Mouse (Mus musculus): Measurements from ENCODE around the gene Siva1. TPM values are rescaled to one million over a fixed set of nuclear protein-coding genes. Genes with fewer than 3 reads are reported as not detected.
A peak's percentile ranks its signal among the peaks of the same experiment; 100 is the strongest.

Gene Siva1
- total RNA-seq, 1 experiment = 301 TPM

DNA sequence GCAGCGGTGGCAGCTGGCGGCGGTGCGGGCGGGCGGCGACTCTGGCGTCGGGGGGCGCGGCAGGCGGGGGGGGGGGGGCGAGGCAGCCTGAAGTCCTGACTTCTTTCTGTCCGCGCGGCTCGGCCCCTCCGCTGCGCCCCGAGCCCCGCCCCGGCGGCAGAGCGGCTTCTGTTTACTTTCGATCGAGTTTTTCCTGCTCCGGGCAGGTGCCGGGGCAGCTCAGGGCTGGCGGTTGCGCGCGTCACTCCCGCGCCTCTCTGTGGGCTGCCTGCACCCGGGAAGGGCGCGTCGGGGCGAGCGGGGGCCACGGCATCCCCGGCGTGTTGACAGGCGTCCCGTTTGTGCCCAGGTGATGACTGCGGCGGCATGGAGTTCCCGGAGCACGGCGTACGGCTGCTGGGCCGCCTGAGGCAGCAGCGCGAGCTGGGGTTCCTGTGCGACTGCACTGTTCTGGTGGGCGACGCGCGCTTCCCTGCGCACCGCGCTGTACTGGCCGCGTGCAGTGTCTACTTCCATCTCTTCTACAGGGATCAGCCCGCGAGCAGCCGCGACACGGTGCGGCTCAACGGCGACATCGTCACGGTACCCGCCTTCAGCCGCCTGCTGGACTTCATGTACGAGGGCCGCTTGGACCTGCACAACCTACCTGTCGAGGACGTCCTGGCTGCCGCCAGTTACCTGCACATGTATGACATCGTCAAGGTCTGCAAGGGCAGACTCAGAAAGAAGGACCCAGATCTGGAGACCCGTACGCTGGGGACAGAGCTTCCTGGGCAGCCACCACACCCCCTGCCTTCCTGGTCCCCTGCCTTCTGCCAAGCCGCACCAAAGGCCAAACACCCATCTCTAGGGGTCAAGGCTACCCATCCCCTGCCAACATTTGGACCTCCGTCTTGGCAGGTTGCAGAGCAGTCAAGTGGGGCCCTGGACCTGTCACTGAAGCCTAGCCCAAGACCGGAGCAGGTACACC is 34.8 kb downstream of the Siva1 start:
- in situ Hi-C loops (cut with MboI; ENCODE audit: low sequenced_read_pairs in 2 of 2, unreplicated experiment in 2 of 2) = no loop called here
- TF ChIP-seq MAFK (IDR thresholded peaks at IDR 0.05; ENCODE audit: insufficient read depth, low read depth, low read length) = no peak
- TF ChIP-seq ZC3H11A (IDR thresholded peaks at IDR 0.05; ENCODE audit: borderline replicate concordance, low read depth, low read length) = no peak
- TF ChIP-seq CHD2 (IDR thresholded peaks at IDR 0.05; ENCODE audit: low read depth, low read length) = no peak
- TF ChIP-seq ZNF384 (IDR thresholded peaks at IDR 0.05; ENCODE audit: low read depth, low read length) = no peak
- TF ChIP-seq HCFC1 (IDR thresholded peaks at IDR 0.05; ENCODE audit: borderline replicate concordance, insufficient read depth, low read length) = no peak
- no peak overlapping the region for H3K27ac ChIP-seq (ENCODE audit: insufficient read depth, low read depth, low read length, poor library complexity, severe bottlenecking)
- peak overlapping the region; percentile 80 for H3K9ac ChIP-seq (ENCODE audit: insufficient read depth, low read depth, low read length, poor library complexity, severe bottlenecking)
- H3K36me3 ChIP-seq (ENCODE audit: control insufficient read depth, insufficient read depth, low read length, poor library complexity, severe bottlenecking) = no peaks in the 10 kb centered on the region
- peak overlapping the region; percentile 70 to 90 for H3K4me3 ChIP-seq (ENCODE audit: insufficient read depth in 1 of 2, low read depth in 1 of 2, low read length in 2 of 2, poor library complexity in 1 of 2, severe bottlenecking in 1 of 2)
- no peaks in the 10 kb centered on the region for H3K9me3 ChIP-seq (ENCODE audit: control insufficient read depth, insufficient read depth, low read depth, low read length)
- no peak for DNase-seq (ENCODE audit: low read depth, low spot score)
- H3K4me1 ChIP-seq (ENCODE audit: control insufficient read depth in 2 of 2, insufficient read depth in 2 of 2, low read length in 2 of 2, poor library complexity in 1 of 2) = peaks cover 0 to 11% of the 10 kb centered on the region in 2 experiments; a peak in 2 of 4 replicates

DNA sequence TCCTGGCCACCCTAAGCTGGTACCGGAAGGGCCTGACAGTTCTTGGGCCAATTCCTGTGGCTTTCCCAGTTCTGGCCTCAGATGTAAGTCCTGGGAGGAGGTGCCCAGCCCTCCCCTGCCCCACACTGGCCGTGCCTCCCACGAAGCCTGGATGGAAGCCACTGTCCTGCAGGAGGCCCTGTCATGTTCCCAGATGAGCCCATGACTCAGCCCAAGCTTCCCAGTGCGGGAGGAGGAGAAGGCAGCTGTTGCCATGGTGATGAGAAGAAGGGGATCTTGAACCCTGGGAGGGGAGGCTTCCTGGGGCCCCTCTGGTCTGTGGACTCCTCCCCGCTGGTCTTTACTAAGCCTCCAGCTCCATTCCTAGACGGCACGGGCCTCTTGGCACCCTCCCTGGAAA is 38.9 kb downstream of the Siva1 start:
- H3K4me1 ChIP-seq (ENCODE audit: control insufficient read depth in 2 of 2, insufficient read depth in 2 of 2, low read length in 2 of 2, poor library complexity in 1 of 2) = peaks cover 0 to 2% of the 10 kb centered on the region in 2 experiments; a peak in 1 of 4 replicates
- H3K27ac ChIP-seq (ENCODE audit: insufficient read depth, low read depth, low read length, poor library complexity, severe bottlenecking) = no peak overlapping the region
- in situ Hi-C loops (cut with MboI; ENCODE audit: low sequenced_read_pairs in 2 of 2, unreplicated experiment in 2 of 2) = no loop called here
- no peak for DNase-seq (ENCODE audit: low read depth, low spot score)
- H3K4me3 ChIP-seq (ENCODE audit: insufficient read depth in 1 of 2, low read depth in 1 of 2, low read length in 2 of 2, poor library complexity in 1 of 2, severe bottlenecking in 1 of 2) = no peak overlapping the region
- H3K36me3 ChIP-seq (ENCODE audit: control insufficient read depth, insufficient read depth, low read length, poor library complexity, severe bottlenecking) = no peaks in the 10 kb centered on the region
- H3K9me3 ChIP-seq (ENCODE audit: control insufficient read depth, insufficient read depth, low read depth, low read length) = no peaks in the 10 kb centered on the region
- TF ChIP-seq ZNF384 (IDR thresholded peaks at IDR 0.05; ENCODE audit: low read depth, low read length) = no peak
- TF ChIP-seq ZC3H11A (IDR thresholded peaks at IDR 0.05; ENCODE audit: borderline replicate concordance, low read depth, low read length) = no peak
- TF ChIP-seq MAFK (IDR thresholded peaks at IDR 0.05; ENCODE audit: insufficient read depth, low read depth, low read length) = no peak
- no peak for TF ChIP-seq CHD2 (IDR thresholded peaks at IDR 0.05; ENCODE audit: low read depth, low read length)
- TF ChIP-seq HCFC1 (IDR thresholded peaks at IDR 0.05; ENCODE audit: borderline replicate concordance, insufficient read depth, low read length) = no peak
- no peak overlapping the region for H3K9ac ChIP-seq (ENCODE audit: insufficient read depth, low read depth, low read length, poor library complexity, severe bottlenecking)

DNA sequence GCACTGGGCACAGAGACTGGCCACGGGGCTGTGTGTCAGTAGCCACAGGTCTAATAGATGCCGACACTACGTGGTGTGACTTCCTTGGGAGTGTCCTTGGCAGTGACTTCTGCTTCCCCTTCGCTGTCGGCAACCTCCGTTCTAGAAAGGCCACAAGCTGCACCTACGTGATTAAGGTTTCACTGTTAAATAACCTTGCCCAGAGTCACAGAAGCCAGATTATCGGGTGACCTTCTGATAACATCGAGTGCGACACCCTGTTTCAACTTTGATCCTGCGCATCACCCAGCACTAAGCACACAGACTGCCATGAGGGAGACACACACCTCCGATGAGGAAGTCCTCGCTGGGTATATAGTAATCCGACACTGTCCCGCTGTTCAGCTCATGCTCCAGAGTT is 44.0 kb downstream of the Siva1 start:
- in situ Hi-C loops (cut with MboI; ENCODE audit: low sequenced_read_pairs in 2 of 2, unreplicated experiment in 2 of 2) = no loop called here
- Histone ChIP-seq H3K27ac (ENCODE audit: insufficient read depth, low read depth, low read length, poor library complexity, severe bottlenecking) (no peak overlapping the region), H3K9me3 (ENCODE audit: control insufficient read depth, insufficient read depth, low read depth, low read length) (no peaks in the 10 kb centered on the region), H3K9ac (ENCODE audit: insufficient read depth, low read depth, low read length, poor library complexity, severe bottlenecking) (no peak overlapping the region), H3K4me1 (ENCODE audit: control insufficient read depth in 2 of 2, insufficient read depth in 2 of 2, low read length in 2 of 2, poor library complexity in 1 of 2) (no peaks in the 10 kb centered on the region), H3K36me3 (ENCODE audit: control insufficient read depth, insufficient read depth, low read length, poor library complexity, severe bottlenecking) (no peaks in the 10 kb centered on the region), H3K4me3 (ENCODE audit: insufficient read depth in 1 of 2, low read depth in 1 of 2, low read length in 2 of 2, poor library complexity in 1 of 2, severe bottlenecking in 1 of 2) (no peak overlapping the region)
- DNase-seq (ENCODE audit: low read depth, low spot score) = no peak
- TF ChIP-seq CHD2 (IDR thresholded peaks at IDR 0.05; ENCODE audit: low read depth, low read length) (no peak), HCFC1 (IDR thresholded peaks at IDR 0.05; ENCODE audit: borderline replicate concordance, insufficient read depth, low read length) (no peak), ZNF384 (IDR thresholded peaks at IDR 0.05; ENCODE audit: low read depth, low read length) (no peak), ZC3H11A (IDR thresholded peaks at IDR 0.05; ENCODE audit: borderline replicate concordance, low read depth, low read length) (no peak), MAFK (IDR thresholded peaks at IDR 0.05; ENCODE audit: insufficient read depth, low read depth, low read length) (no peak)

DNA sequence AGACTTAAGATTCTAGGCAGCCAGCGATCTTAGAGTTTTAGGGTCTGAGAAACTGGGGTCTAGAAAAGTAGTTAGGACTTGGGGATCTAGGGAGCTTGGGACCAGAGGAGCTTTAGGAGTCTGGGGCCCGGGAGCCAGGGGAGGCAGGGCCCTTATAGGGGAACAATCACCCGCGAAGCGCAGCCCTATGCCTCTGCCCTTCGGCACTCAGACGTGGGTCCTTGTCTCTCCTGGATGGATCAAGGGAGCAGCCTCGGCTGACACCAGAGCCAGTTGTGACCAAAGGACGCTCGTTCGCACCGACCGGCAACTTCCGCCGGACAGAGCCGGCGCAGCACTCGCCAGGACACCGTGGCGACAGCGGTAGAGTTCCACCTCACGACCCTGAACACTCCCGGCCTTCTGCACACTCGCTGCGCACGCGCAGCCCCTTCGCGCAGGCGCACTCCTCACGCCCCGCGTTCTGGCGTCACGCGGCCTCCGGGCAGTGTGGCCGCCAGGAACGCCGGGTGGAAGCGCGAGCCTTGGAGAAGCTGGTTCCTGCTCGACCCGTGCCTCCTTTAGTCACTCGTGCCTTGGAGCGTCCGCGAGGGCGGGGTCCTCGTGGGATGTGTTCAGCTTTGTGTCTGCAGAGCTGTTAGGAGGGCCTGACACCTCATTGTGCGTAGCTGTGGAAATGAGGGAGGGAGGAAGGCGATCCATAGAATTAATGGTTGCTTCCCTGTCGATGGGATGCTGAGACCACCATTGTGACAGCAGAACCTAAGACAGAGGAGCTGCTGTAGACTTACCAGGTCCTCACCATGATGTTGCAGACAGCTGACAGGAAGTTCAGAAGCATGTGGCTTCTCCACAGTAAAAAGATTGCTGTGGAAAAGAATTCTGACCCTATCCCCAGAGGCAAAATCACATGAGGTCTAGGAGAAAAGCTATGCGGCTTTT is 49.0 kb downstream of the Siva1 start:
- TF ChIP-seq HCFC1 (IDR thresholded peaks at IDR 0.05; ENCODE audit: borderline replicate concordance, insufficient read depth, low read length) (0 out of 2 replicates have a peak, but pooled peaks have one; percentile 65), ZNF384 (IDR thresholded peaks at IDR 0.05; ENCODE audit: low read depth, low read length) (no peak)
- H3K36me3 ChIP-seq (ENCODE audit: control insufficient read depth, insufficient read depth, low read length, poor library complexity, severe bottlenecking) = no peaks in the 10 kb centered on the region
- peak; percentile 76 for DNase-seq (ENCODE audit: low read depth, low spot score)
- no peaks in the 10 kb centered on the region for H3K9me3 ChIP-seq (ENCODE audit: control insufficient read depth, insufficient read depth, low read depth, low read length)
- peak overlapping the region; percentile 60 to 63 for H3K4me3 ChIP-seq (ENCODE audit: insufficient read depth in 1 of 2, low read depth in 1 of 2, low read length in 2 of 2, poor library complexity in 1 of 2, severe bottlenecking in 1 of 2)
- H3K9ac ChIP-seq (ENCODE audit: insufficient read depth, low read depth, low read length, poor library complexity, severe bottlenecking) = peak overlapping the region; percentile 79
- in situ Hi-C loops (cut with MboI; ENCODE audit: low sequenced_read_pairs in 2 of 2, unreplicated experiment in 2 of 2) = no loop called here
- H3K27ac ChIP-seq (ENCODE audit: insufficient read depth, low read depth, low read length, poor library complexity, severe bottlenecking) = no peak overlapping the region
- H3K4me1 ChIP-seq (ENCODE audit: control insufficient read depth in 2 of 2, insufficient read depth in 2 of 2, low read length in 2 of 2, poor library complexity in 1 of 2) = no peaks in the 10 kb centered on the region
